Mouse (Mus musculus) heart, postnatal 0 days (tissue): ENCODE measurements at regions not wholly inside any gene's neighbourhood (a gene's known extent, or its start where the extent isn't known, plus 50 kb on each side); places are given as distances from the start of the nearest gene placed in this dataset.

Experiments used
- CTCF ChIP-seq: IDR thresholded peaks from 2 replicates; pipeline ENCODE4 v1.5.1; 2016; ENCODE audit warnings: antibody characterized with exemption, control low read depth, low read depth
- EP300 ChIP-seq: IDR thresholded peaks from 2 replicates; pipeline ENCODE4 v1.6.1; 2016; ENCODE audit warnings: antibody characterized with exemption, low read depth

- TF ChIP-seq CTCF (no peak), EP300 (no peak)
These were observed 206.0 kb upstream of the Kit start for GRCm38 (mm10) chr5:75368691-75369090.
